Mouse (Mus musculus): ENCODE data around the gene L3mbtl4. TPM values are rescaled to one million over a fixed set of nuclear protein-coding genes. Genes with fewer than 3 reads are reported as not detected.
A peak's percentile ranks its signal among the peaks of the same experiment; 100 is the strongest.

L3mbtl4 gene
- 5.2 and 6.6 TPM in 2 replicates for polyA plus RNA-seq (2015; fragmentation: Nextera tagmentation; extraction: Ambion mirVana)

DNA sequence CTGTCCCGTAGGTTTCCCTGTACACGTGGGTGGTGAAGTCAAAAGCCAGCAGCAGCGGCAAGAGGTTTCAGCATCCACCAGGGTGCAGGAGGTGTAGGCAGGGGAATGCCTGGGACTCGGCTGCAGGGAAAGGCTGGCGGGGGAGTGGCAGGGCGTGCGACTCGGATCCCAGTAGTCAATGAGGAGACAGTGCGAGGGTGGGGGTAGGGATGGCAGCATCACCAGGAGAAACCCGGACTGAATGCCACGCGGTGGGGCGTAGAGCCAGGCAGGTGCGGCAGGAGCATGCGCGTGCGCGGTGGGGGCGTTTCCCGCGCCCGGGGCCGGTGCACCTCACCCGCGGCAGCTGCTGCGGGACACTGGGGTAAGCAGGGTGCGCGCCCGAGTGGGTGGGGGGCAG lies at the start of gene L3mbtl4:
L3mbtl4 (plus strand) TSS at position 271 of the 400 bp plus-strand sequence.
- Histone ChIP-seq H3K9ac (ENCODE audit: low read depth, low read length) (peak within 1 kb of the TSS; percentile 75), H3K27ac (ENCODE audit: low read depth, low read length) (no peak within 1 kb of the TSS), H3K27me3 (replicated peaks; ENCODE audit: control insufficient read depth, insufficient read depth, low read length) (no peaks in the 10 kb centered on the region), H3K4me2 (ENCODE audit: low read length) (peak within 1 kb of the TSS; percentile 97), H3K9me3 (ENCODE audit: control insufficient read depth, low read length) (no peaks in the 10 kb centered on the region), H3K4me1 (ENCODE audit: control insufficient read depth, insufficient read depth, low read depth, low read length) (peaks cover 5% of the 10 kb centered on the region), H3K4me3 (ENCODE audit: low read length) (peak within 1 kb of the TSS; percentile 64), H3K36me3 (ENCODE audit: control insufficient read depth, insufficient read depth, low read length) (no peaks in the 10 kb centered on the region)
- under 1% methylated on average over 19 of the region's 29 CpGs for WGBS
- ATAC-seq, result peak; percentile 92

DNA sequence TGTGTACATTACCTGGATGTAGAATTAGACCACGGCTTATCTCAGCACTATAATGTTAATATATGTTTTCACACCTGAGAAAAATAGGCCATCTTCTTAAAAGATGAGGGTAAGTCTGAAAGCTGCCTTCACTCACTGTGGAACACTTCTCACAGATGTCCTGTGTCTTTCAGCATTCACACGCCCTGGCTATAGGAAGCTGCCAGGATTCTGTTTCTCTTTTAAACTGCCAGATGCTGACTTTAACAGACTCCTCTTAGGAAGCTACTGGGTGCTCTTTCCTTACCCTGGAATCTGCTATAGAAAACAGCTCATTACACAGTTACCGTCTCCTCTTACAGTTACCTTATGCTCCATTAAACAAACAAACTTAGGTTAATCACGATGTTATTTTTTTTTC lies 43.1 kb upstream of the L3mbtl4 start:
- no peak for ATAC-seq
- WGBS, result 77% methylated on average over 4 of the region's 4 CpGs
- H3K27ac ChIP-seq (ENCODE audit: low read depth, low read length), result no peak overlapping the region

DNA sequence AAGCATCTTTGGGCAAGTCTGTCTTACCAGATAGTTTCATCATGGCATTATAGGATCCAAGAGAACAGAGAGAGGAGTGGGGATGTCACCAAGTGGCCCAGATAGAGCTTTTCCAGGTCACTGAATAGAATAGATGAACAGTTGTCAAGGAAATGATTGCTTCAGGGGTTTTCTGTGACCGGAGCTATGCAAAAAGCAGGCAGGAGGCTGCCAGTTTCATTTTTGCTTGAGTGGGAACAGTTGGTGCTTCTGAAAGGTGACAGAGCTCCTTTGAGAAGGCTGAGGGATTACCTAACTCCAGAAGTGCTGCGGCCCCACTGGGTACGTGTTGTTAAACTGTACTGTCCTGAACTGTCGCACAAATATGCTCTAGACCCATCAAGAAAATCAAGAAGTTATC lies 38.2 kb upstream of the L3mbtl4 start:
- whole genome bisulfite sequencing, result 60% methylated on average over 4 of the region's 4 CpGs
- no peaks in the 10 kb centered on the region for H3K4me1 ChIP-seq (ENCODE audit: control insufficient read depth, insufficient read depth, low read depth, low read length)
- ATAC-seq, result no peak
- H3K9me3 ChIP-seq (ENCODE audit: control insufficient read depth, low read length), result no peaks in the 10 kb centered on the region
- H3K27ac ChIP-seq (ENCODE audit: low read depth, low read length), result no peak overlapping the region
- H3K9ac ChIP-seq (ENCODE audit: low read depth, low read length), result no peak overlapping the region
- no peak overlapping the region for H3K4me3 ChIP-seq (ENCODE audit: low read length)
- H3K4me2 ChIP-seq (ENCODE audit: low read length), result no peak overlapping the region
- H3K27me3 ChIP-seq (replicated peaks; ENCODE audit: control insufficient read depth, insufficient read depth, low read length), result no peaks in the 10 kb centered on the region
- H3K36me3 ChIP-seq (ENCODE audit: control insufficient read depth, insufficient read depth, low read length), result no peaks in the 10 kb centered on the region

More for the DNA sequence above, 43.1 kb upstream of the L3mbtl4 start:
- no peak overlapping the region for H3K9ac ChIP-seq (ENCODE audit: low read depth, low read length)
- H3K36me3 ChIP-seq (ENCODE audit: control insufficient read depth, insufficient read depth, low read length), result no peaks in the 10 kb centered on the region
- H3K4me3 ChIP-seq (ENCODE audit: low read length), result no peak overlapping the region
- H3K4me2 ChIP-seq (ENCODE audit: low read length), result no peak overlapping the region
- H3K27me3 ChIP-seq (replicated peaks; ENCODE audit: control insufficient read depth, insufficient read depth, low read length), result no peaks in the 10 kb centered on the region
- H3K9me3 ChIP-seq (ENCODE audit: control insufficient read depth, low read length), result no peaks in the 10 kb centered on the region
- no peaks in the 10 kb centered on the region for H3K4me1 ChIP-seq (ENCODE audit: control insufficient read depth, insufficient read depth, low read depth, low read length)

DNA sequence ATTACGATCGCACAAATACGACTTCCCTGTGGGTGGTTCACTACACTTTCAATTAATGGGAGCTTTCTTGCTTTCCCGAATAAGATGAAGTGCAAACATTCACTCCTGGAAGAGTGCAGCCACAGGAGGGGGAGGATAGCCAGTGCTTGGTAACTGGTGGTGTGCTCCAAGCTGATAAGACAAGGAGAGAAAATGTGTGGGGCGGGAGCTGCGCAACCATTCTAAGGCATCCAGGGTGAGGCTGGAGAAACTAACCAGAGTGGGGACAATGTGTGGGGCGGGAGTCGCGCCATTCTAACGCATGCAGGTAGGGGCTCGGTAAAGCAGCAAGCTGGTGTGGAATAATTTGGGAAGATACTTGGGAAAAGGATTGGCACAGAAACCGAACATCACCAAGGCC lies 36.6 kb upstream of the L3mbtl4 start:
- WGBS, result 89% methylated on average over 12 of the region's 12 CpGs
- no peak for ATAC-seq
- Histone ChIP-seq H3K4me1 (ENCODE audit: control insufficient read depth, insufficient read depth, low read depth, low read length) (no peaks in the 10 kb centered on the region), H3K4me2 (ENCODE audit: low read length) (no peak overlapping the region), H3K36me3 (ENCODE audit: control insufficient read depth, insufficient read depth, low read length) (no peaks in the 10 kb centered on the region), H3K4me3 (ENCODE audit: low read length) (no peak overlapping the region), H3K27me3 (replicated peaks; ENCODE audit: control insufficient read depth, insufficient read depth, low read length) (no peaks in the 10 kb centered on the region), H3K27ac (ENCODE audit: low read depth, low read length) (no peak overlapping the region), H3K9ac (ENCODE audit: low read depth, low read length) (no peak overlapping the region), H3K9me3 (ENCODE audit: control insufficient read depth, low read length) (no peaks in the 10 kb centered on the region)

DNA sequence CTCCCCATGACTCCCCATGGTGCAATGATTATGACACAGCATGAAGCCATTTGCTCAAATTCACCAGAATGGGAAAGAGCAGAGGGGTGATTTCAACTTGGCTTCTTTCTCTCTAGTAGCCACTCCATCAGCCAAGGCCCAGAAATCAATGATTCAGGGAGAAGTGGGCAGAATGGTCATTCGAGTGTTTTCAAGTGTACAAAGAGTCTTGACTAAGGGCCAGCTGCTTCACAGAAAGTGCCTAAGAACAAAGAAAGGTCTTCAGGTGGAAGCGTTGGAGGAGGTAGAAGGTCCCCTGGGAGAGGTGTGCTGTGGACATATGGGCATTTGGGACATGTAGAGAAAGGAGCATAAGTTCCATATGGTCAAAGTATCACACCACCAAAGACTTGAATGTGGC lies 33.4 kb upstream of the L3mbtl4 start:
- Histone ChIP-seq H3K4me1 (ENCODE audit: control insufficient read depth, insufficient read depth, low read depth, low read length) (no peaks in the 10 kb centered on the region), H3K27ac (ENCODE audit: low read depth, low read length) (no peak overlapping the region), H3K9ac (ENCODE audit: low read depth, low read length) (no peak overlapping the region), H3K27me3 (replicated peaks; ENCODE audit: control insufficient read depth, insufficient read depth, low read length) (no peaks in the 10 kb centered on the region), H3K9me3 (ENCODE audit: control insufficient read depth, low read length) (no peaks in the 10 kb centered on the region), H3K4me3 (ENCODE audit: low read length) (no peak overlapping the region), H3K36me3 (ENCODE audit: control insufficient read depth, insufficient read depth, low read length) (no peaks in the 10 kb centered on the region), H3K4me2 (ENCODE audit: low read length) (no peak overlapping the region)
- 74% methylated on average over 2 of the region's 2 CpGs for WGBS
- no peak for ATAC-seq

DNA sequence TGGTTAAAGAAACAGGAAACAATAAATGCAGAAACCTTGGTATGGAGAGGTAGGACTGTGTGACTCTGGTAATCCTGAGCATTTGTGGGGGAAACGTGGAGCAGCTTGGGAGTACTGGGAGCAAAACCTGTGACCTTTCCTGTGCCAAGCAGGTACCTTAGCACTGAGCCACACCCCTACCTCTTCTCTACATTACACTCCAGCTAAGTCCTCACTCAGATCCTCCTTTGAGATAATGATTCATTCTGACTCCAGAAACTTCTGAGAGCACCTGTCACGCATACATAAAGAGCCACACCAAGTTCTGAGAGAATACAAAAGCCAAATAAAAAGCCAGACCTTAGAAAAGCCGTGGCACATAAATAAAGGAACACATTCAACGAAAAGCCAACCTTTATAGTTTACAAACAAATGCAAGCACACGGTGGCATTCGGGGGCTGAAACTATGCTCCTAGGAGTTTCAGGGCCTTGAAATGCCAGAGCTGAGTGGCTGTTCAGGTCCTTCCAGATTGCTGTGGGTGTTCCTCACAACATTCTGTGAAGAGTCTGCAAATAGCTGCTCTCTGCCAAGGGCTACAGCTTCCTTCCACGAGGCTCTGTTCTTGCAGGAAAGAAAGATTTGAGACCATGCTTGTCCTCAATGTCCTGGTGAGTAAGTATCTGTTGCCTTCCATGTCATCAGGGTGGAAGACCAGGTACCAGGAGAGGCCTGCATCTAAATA lies 8.6 kb upstream of the L3mbtl4 start:
- Histone ChIP-seq H3K27me3 (replicated peaks; ENCODE audit: control insufficient read depth, insufficient read depth, low read length) (no peaks in the 10 kb centered on the region), H3K27ac (ENCODE audit: low read depth, low read length) (no peak overlapping the region), H3K9me3 (ENCODE audit: control insufficient read depth, low read length) (peaks cover 3% of the 10 kb centered on the region; the same call in 1 of the 2 replicates), H3K4me3 (ENCODE audit: low read length) (no peak overlapping the region), H3K4me1 (ENCODE audit: control insufficient read depth, insufficient read depth, low read depth, low read length) (no peaks in the 10 kb centered on the region), H3K36me3 (ENCODE audit: control insufficient read depth, insufficient read depth, low read length) (no peaks in the 10 kb centered on the region), H3K4me2 (ENCODE audit: low read length) (no peak overlapping the region), H3K9ac (ENCODE audit: low read depth, low read length) (no peak overlapping the region)
- 75% methylated on average over 7 of the region's 7 CpGs for whole genome bisulfite sequencing
- no peak for ATAC-seq

DNA sequence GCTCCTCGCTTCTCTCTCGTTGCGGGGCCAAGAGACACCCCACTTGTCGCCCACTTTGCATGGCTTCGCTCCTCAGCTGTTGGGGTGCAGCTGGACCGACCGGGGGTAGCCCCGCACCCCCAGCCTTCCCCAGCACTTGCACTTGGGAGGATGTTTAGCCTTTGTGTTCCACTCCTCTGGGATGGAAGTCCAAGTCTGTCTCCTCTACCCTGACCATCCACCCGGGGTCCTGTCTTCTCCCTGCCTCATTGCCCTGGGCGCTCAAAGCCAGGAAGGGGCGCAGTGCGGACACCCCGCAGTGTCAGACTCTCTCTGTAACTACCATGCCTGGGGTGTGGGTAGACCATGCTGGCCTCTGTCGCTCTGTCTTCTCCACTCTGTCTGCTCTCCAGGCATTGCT lies 357 bp downstream of the L3mbtl4 start:
- Histone ChIP-seq H3K27ac (ENCODE audit: low read depth, low read length) (no peak overlapping the region), H3K36me3 (ENCODE audit: control insufficient read depth, insufficient read depth, low read length) (no peaks in the 10 kb centered on the region), H3K4me3 (ENCODE audit: low read length) (peak overlapping the region; percentile 64), H3K9me3 (ENCODE audit: control insufficient read depth, low read length) (no peaks in the 10 kb centered on the region), H3K4me2 (ENCODE audit: low read length) (peak overlapping the region; percentile 97), H3K27me3 (replicated peaks; ENCODE audit: control insufficient read depth, insufficient read depth, low read length) (no peaks in the 10 kb centered on the region), H3K4me1 (ENCODE audit: control insufficient read depth, insufficient read depth, low read depth, low read length) (peaks cover 5% of the 10 kb centered on the region), H3K9ac (ENCODE audit: low read depth, low read length) (peak overlapping the region; percentile 75)
- WGBS, result 3% methylated on average over 14 of the region's 14 CpGs
- ATAC-seq, result peak; percentile 72

DNA sequence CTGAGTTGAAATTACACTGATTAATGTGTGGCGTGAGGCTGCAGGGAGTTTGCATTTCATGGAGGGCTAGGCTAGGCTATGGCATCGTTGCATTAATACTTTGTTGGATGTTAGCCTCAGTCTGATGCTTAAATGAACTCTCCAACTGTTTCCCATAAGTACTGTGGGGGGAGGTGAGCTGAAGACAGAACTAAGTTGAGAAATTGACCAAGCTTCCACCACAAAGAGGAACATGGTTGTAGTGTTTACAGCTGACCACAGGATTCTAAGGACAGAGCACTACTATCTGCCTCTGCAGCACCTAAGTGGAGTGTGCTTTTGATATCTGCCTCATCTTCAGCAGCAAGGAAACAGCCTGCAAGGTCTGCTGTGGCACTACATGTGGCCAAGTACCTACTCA lies 1.5 kb downstream of the L3mbtl4 start:
- Histone ChIP-seq H3K36me3 (ENCODE audit: control insufficient read depth, insufficient read depth, low read length) (no peaks in the 10 kb centered on the region), H3K4me2 (ENCODE audit: low read length) (no peak overlapping the region), H3K27ac (ENCODE audit: low read depth, low read length) (no peak overlapping the region), H3K4me1 (ENCODE audit: control insufficient read depth, insufficient read depth, low read depth, low read length) (peaks cover 5% of the 10 kb centered on the region), H3K9ac (ENCODE audit: low read depth, low read length) (no peak overlapping the region), H3K27me3 (replicated peaks; ENCODE audit: control insufficient read depth, insufficient read depth, low read length) (no peaks in the 10 kb centered on the region), H3K9me3 (ENCODE audit: control insufficient read depth, low read length) (no peaks in the 10 kb centered on the region), H3K4me3 (ENCODE audit: low read length) (no peak overlapping the region)
- 83% methylated on average over 2 of the region's 2 CpGs for WGBS
- no peak for ATAC-seq

DNA sequence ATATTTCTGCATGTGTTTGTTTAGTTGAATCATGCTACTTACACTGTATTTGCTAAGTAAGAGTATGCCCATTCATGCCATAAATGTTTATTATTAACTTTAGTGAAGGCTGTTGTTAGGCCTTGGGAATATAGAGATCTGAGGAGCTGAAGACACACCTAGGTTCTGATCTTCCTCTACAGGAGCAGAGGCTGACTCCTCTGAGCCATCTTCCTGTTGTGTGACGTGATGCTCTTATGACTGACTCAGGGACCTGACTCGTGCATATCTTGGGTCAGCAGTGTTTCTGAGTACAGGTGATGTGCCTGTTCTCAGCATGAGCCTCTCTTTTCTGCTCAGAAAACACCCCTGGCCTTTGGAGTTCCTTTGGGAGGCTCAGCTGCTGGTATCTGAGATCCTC lies 7.3 kb downstream of the L3mbtl4 start:
- Histone ChIP-seq H3K27me3 (replicated peaks; ENCODE audit: control insufficient read depth, insufficient read depth, low read length) (no peaks in the 10 kb centered on the region), H3K4me2 (ENCODE audit: low read length) (no peak overlapping the region), H3K9me3 (ENCODE audit: control insufficient read depth, low read length) (no peaks in the 10 kb centered on the region), H3K36me3 (ENCODE audit: control insufficient read depth, insufficient read depth, low read length) (no peaks in the 10 kb centered on the region), H3K9ac (ENCODE audit: low read depth, low read length) (no peak overlapping the region), H3K4me3 (ENCODE audit: low read length) (no peak overlapping the region), H3K4me1 (ENCODE audit: control insufficient read depth, insufficient read depth, low read depth, low read length) (peaks cover 2% of the 10 kb centered on the region; the same call in 1 of the 2 replicates), H3K27ac (ENCODE audit: low read depth, low read length) (no peak overlapping the region)
- 93% methylated on average over 2 of the region's 2 CpGs for WGBS
- no peak for ATAC-seq

Data from hindbrain, embryonic 16.5 days (tissue).